Mouse (Mus musculus) adrenal gland, postnatal 36 days (tissue): ENCODE data around the gene Olfr622. TPM values are rescaled to one million over a fixed set of nuclear protein-coding genes. Genes with fewer than 3 reads are reported as not detected.

Experiments
- DNase-seq, 2 experiments: peaks; one replicate each; pipeline ENCODE4 v3.0.0; 2021; ENCODE audit warnings: mixed read lengths in 1 of 2
- long read RNA-seq, 2 experiments: library from polyadenylated mRNA; stranded (forward); transcript quantifications; one replicate each; pipeline ENCODE4 v2.0.0; 2021; ENCODE audit warnings: borderline sequencing depth in 2 of 2
- total RNA-seq, 2 experiments: library from RNA; stranded (reverse); gene quantifications; 2 replicates each; pipeline ENCODE4 v1.2.3; 2021

The Olfr622 gene
- not detected for total RNA-seq
- long read RNA-seq, experiment 1: 0 reads
- long read RNA-seq, experiment 2: 0 reads

- no peak for DNase-seq
Measured at GRCm38 (mm10) chr7:103642602-103643001, at the start of gene Olfr622. Gene Olfr622 (minus strand): TSS chr7:103642702.

GRCm38 (mm10) chr7:103682420-103682819 lies 39.9 kb upstream of the Olfr622 start, which contains the start of gene Olfr625-ps1:
Gene Olfr625-ps1 (plus strand): TSS chr7:103682720.
- DNase-seq: no peak

DNA sequence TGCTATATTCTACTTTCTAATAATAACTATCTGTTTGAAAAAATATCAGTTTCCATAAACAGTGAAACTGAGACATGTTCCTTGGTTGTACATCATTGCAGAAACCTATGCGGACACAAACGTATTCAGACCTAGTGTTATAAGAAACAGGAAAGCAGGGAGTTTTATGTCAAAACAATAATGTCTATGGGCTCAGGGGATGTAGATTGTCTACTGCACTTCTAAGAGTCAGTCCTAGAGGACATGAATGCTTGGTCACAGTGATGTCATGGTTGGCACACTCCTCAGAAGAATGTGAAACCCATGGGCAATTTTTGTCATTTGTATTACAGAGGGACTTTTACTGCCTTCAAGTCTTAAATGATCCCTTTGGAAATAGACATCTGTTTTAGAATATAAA lies 28.6 kb upstream of the Olfr622 start, which contains the start of gene Olfr624:
Gene Olfr624, minus strand, starts transcription at position 101 of the 400 bp plus-strand sequence.
- DNase-seq: no peak

DNA sequence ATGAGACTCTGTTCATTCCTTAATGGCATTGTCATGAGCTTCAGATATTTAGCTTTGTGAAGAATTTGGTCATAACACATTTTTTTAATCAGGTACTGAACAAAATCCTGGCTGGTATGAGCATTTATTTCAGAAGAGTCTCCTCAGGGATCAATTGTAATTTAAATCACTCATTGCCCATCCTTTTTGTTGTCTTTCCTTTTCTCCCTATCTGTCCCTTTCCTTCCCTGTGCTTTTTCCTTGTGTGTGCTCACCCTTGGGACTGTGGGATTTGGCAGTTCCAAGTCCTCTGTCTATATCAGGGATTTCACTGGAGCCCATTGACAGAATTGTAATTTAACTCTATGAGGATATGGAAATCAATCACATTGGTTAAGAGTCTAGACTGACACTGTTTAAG lies 21.1 kb upstream of the Olfr622 start, which contains the start of gene Olfr623:
Gene Olfr623, minus strand, starts transcription at position 101 of the 400 bp plus-strand sequence.
- DNase-seq: no peak

- no peak for DNase-seq
Measured at GRCm38 (mm10) chr7:103644070-103644469, 1.6 kb upstream of the Olfr622 start.

DNA sequence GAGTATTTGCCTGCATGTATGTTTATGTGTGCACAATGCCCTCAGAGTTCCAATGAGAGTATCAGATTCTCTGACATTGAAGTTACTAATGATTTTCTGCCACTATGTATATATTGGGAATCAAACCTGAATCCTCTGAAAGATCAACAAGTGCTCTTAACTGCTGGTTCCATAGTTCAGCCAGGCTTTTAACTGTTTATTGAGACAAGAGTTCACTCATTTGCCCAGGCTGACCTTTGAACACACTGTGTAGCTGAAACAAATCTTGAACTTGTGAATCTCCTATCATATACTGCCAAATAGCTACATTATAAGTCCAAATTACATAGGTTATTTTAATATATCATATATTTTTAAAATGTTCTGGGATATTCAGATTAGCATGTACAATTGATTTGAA lies 5.7 kb downstream of the Olfr622 start:
- no peak for DNase-seq

GRCm38 (mm10) chr7:103612434-103612833 lies 30.1 kb downstream of the Olfr622 start, which contains the start of gene Olfr620:
Gene Olfr620 (minus strand): TSS chr7:103612534.
- DNase-seq: no peak

DNA sequence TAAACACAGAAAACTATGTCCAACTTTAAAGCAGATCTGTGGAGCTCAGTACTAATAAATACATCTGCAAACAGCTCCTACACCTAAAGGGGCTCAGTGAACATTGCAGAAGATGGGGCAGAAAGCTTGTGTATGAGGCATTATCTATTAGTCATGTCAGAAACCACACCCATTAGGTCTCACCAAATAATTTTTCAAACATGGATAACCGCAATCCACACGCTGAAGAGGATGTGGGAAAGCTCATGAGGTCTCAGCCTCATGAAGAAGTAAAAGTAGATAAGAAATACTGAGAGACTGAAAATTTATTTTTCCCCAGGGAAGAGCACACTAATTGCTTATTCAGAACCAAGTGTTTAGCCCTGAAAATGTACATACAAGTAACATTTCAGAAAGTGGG lies 35.1 kb downstream of the Olfr622 start:
- DNase-seq: no peak

- DNase-seq: no peak
Measured at GRCm38 (mm10) chr7:103600275-103600674, 42.2 kb downstream of the Olfr622 start, which contains the start of gene Olfr619. Gene Olfr619 (plus strand): TSS chr7:103600575.

DNA sequence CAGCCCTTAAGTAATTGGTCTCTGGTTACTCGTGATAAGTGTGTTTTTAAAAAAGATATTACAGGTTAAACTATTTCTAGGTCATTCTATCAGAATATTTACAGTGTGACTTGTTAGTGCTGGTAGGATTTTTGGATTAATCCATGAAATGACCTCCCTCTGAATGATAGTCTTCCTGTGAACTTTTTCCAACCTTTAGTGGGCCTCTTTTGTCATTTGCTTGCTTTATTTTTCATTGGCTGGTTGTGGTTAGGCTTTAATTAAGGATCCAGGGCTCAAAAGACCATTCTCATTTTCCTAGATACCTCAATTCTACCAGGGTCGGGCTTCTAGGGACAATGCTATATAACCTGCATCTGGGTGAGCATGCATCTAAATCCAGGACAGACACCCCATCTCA lies 52.7 kb downstream of the Olfr622 start, which contains the start of gene Olfr618:
Gene Olfr618, plus strand, starts transcription at position 301 of the 400 bp plus-strand sequence.
- DNase-seq: no peak

Other genes starting within 250 kb of the Olfr622 start
- not detected for gene Usp17lc, start 227.6 kb downstream of the Olfr622 start, total RNA-seq
- not detected for gene Olfr605, start 197.3 kb downstream of the Olfr622 start, total RNA-seq
- gene Olfr606, start 193.7 kb downstream of the Olfr622 start, total RNA-seq: not detected
- not detected for gene Olfr607, start 178.6 kb downstream of the Olfr622 start, total RNA-seq
- gene Olfr608, start 172.8 kb downstream of the Olfr622 start, total RNA-seq: not detected
- gene Olfr609, start 144.6 kb downstream of the Olfr622 start, total RNA-seq: not detected
- gene Olfr610, start 130.6 kb downstream of the Olfr622 start, total RNA-seq: not detected
- not detected for gene Olfr611, start 121.9 kb downstream of the Olfr622 start, total RNA-seq
- gene Olfr612, start 100.0 kb downstream of the Olfr622 start, total RNA-seq: not detected
- gene Olfr613, start 94.6 kb downstream of the Olfr622 start, total RNA-seq: not detected
- gene Olfr615, start 86.6 kb downstream of the Olfr622 start, total RNA-seq: not detected
- gene Olfr616, start 73.6 kb downstream of the Olfr622 start, total RNA-seq: not detected
- gene Olfr617, start 69.6 kb downstream of the Olfr622 start, total RNA-seq: not detected
- not detected for gene Olfr618, start 52.6 kb downstream of the Olfr622 start, total RNA-seq
- gene Olfr619, start 42.1 kb downstream of the Olfr622 start, total RNA-seq: not detected
- gene Olfr620, start 30.2 kb downstream of the Olfr622 start, total RNA-seq: not detected
- gene Olfr623, start 21.0 kb upstream of the Olfr622 start, total RNA-seq: not detected
- gene Olfr624, start 28.5 kb upstream of the Olfr622 start, total RNA-seq: not detected
- not detected for gene Olfr625-ps1, start 40.0 kb upstream of the Olfr622 start, total RNA-seq
- not detected for gene Olfr243, start 72.0 kb upstream of the Olfr622 start, total RNA-seq
- gene Olfr628, start 87.7 kb upstream of the Olfr622 start, total RNA-seq: not detected
- gene Olfr629, start 102.2 kb upstream of the Olfr622 start, total RNA-seq: not detected
- gene Olfr630, start 114.6 kb upstream of the Olfr622 start, total RNA-seq: not detected
- gene Olfr69, start 128.9 kb upstream of the Olfr622 start, total RNA-seq: not detected
- gene Olfr68, start 137.0 kb upstream of the Olfr622 start, total RNA-seq: not detected
- gene Olfr67, start 149.1 kb upstream of the Olfr622 start, total RNA-seq: not detected
- gene Hbb-bt, start 171.3 kb upstream of the Olfr622 start, total RNA-seq: 100 to 1,000 TPM; 243 to 471 TPM
- 1,000 to 10,000 TPM; 1,998 to 3,266 TPM for gene Hbb-bs, start 185.4 kb upstream of the Olfr622 start, total RNA-seq
- gene Hbb-bh2, start 197.8 kb upstream of the Olfr622 start, total RNA-seq: not detected
- gene Hbb-bh1, start 200.5 kb upstream of the Olfr622 start, total RNA-seq: not detected
- gene Hbb-y, start 210.5 kb upstream of the Olfr622 start, total RNA-seq: not detected
- not detected for gene Olfr66, start 243.6 kb upstream of the Olfr622 start, total RNA-seq